Mouse (Mus musculus): ENCODE results near the gene Ikzf4.

DNA sequence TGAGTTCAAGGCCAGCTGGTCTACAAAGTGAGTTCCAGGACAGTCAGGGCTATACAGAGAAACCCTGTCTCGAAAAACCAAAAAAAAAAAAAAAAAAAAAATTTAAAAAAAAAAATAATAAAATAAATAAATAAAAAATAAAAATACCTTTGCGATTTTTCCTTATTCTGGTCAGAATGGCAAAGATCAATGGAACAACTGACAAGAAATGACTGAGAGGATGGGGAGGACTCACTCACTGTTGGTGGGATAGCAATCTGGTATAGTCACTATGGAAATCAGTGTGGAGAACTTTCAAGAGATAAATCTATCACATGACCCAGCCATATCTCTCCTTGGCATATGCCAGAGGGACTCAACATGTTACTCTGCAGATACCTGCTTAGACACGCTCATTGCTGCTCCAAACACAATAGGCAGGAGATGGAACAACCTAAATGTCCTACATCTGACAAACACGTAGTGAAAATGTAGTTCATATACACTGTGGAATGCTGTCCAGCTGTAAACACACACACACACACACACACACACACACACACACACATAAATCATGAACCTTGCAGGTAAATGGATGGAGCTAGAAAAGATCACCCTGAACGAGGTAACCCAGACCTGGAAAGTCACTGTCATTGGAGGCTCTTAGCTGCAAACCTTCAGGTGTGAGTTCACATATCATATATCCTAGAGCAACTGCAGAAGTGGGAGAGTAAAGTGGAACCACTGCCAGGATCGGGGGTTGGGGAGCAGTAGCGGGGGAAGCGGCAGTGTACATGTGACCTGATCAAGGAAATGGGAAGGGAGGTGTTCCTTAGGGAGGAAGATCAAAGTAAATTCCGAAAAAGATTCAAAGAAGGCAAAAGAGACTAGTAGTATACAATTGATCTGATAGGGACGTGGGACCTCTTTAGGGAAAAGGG lies 18.1 kb downstream of the Ikzf4 start:
- TF ChIP-seq CTCF (IDR thresholded peaks at IDR 0.05; ENCODE audit: insufficient read depth, low read depth, low read length) (no peak), POLR2A (IDR thresholded peaks at IDR 0.05; ENCODE audit: insufficient read depth, low read depth, low read length) (no peak)
